Mouse (Mus musculus) MEL (cell line): ENCODE results near the gene Gfi1.

Experiments
- CTCF ChIP-seq, 3 experiments: IDR thresholded peaks in 2 of 3; conservative IDR thresholded peaks in 1 of 3; 2 replicates each; pipeline ENCODE4 v1.5.1; 2011 to 2012; ENCODE audit warnings: low read length in 3 of 3, low read depth in 2 of 3, mild to moderate bottlenecking in 2 of 3, improper control_type of control experiment in 1 of 3, inconsistent platforms in 1 of 3, mixed read lengths in 1 of 3, moderate library complexity in 1 of 3; ENCODE audit not compliant: control insufficient read depth in 1 of 3, insufficient read depth in 1 of 3, poor library complexity in 1 of 3, severe bottlenecking in 1 of 3
- EP300 ChIP-seq, 2 experiments: IDR thresholded peaks; 2 replicates each; pipeline ENCODE4 v1.6.1; 2011; ENCODE audit warnings: improper control_type of control experiment in 2 of 2, low read length in 2 of 2, low read depth in 1 of 2, mild to moderate bottlenecking in 1 of 2
- GATA1 ChIP-seq: IDR thresholded peaks from 2 replicates; pipeline ENCODE4 v1.6.1; 2011; ENCODE audit warnings: low read depth, low read length, improper control_type of control experiment
- MAFK ChIP-seq: IDR thresholded peaks from 2 replicates; pipeline ENCODE4 v1.6.1; 2011; ENCODE audit warnings: low read depth, mild to moderate bottlenecking, low read length, improper control_type of control experiment, borderline replicate concordance
- MAX ChIP-seq: IDR thresholded peaks from 2 replicates; pipeline ENCODE4 v1.6.1; 2011; ENCODE audit warnings: low read length, improper control_type of control experiment
- MEF2A ChIP-seq: IDR thresholded peaks from 2 replicates; pipeline ENCODE4 v1.6.1; 2014; ENCODE audit warnings: low read depth, mild to moderate bottlenecking, inconsistent platforms, low read length, improper control_type of control experiment; ENCODE audit not compliant: poor library complexity, insufficient replicate concordance, severe bottlenecking; ENCODE audit errors: extremely low read depth
- MXI1 ChIP-seq: IDR thresholded peaks from 2 replicates; pipeline ENCODE4 v1.6.1; 2011; ENCODE audit warnings: mild to moderate bottlenecking, low read depth, low read length, improper control_type of control experiment
- POLR2A ChIP-seq, 2 experiments: IDR thresholded peaks; 2 replicates each; pipeline ENCODE4 v1.6.1; 2011 to 2012; ENCODE audit warnings: low read length in 2 of 2, mild to moderate bottlenecking in 2 of 2, control low read depth in 1 of 2, improper control_type of control experiment in 1 of 2, low read depth in 1 of 2, moderate library complexity in 1 of 2; ENCODE audit not compliant: control insufficient read depth in 1 of 2, insufficient read depth in 1 of 2, poor library complexity in 1 of 2
- TAL1 ChIP-seq: IDR thresholded peaks from 2 replicates; pipeline ENCODE4 v1.6.1; 2012; ENCODE audit warnings: mild to moderate bottlenecking, inconsistent platforms, low read length, moderate library complexity, mixed read lengths
- ZC3H11A ChIP-seq: IDR thresholded peaks from 2 replicates; pipeline ENCODE4 v1.6.1; 2012; ENCODE audit warnings: low read depth, mild to moderate bottlenecking, inconsistent platforms, low read length, improper control_type of control experiment
- ZKSCAN1 ChIP-seq: IDR thresholded peaks from 2 replicates; pipeline ENCODE4 v1.6.1; 2012; ENCODE audit warnings: low read depth, mild to moderate bottlenecking, inconsistent platforms, low read length, improper control_type of control experiment, moderate library complexity

DNA sequence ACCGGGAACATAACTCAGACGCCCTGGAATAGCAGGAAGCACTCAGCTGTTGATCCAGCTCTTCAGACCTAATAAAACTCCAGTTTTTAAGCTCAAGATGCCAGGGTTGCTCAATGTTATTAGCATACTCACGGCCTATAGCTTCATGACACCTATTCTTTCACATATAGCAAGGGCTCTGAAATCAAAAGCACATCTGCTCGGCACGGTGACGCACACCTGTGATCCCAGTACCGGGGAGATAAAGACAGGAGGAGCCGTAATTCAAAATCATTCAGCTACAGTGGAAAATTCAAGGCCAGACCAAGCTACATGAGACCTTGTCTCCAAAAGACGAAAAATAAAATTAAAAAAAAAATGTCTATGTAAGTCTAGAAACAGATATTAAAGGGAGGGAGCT, 24.2 kb downstream of the Gfi1 start:
- TF ChIP-seq POLR2A (IDR thresholded peaks at IDR 0.05; ENCODE audit: control insufficient read depth in 1 of 2, insufficient read depth in 1 of 2, low read depth in 1 of 2, low read length in 2 of 2, poor library complexity in 1 of 2) (no peak), ZKSCAN1 (no peak), CTCF (IDR thresholded peaks at IDR 0.05 in 2 of 3, conservative IDR thresholded peaks at IDR 0.05 in 1 of 3; ENCODE audit: control insufficient read depth in 1 of 3, insufficient read depth in 1 of 3, low read depth in 2 of 3, low read length in 3 of 3, poor library complexity in 1 of 3, severe bottlenecking in 1 of 3) (no peak), TAL1 (no peak), MEF2A (no peak), EP300 (IDR thresholded peaks at IDR 0.05; ENCODE audit: low read depth in 1 of 2, low read length in 2 of 2) (no peak), MAFK (no peak), MAX (no peak), ZC3H11A (no peak), MXI1 (no peak), GATA1 (no peak)
